Mouse (Mus musculus) lung, postnatal 14 days (tissue): ENCODE results near the gene Iqgap3.

ENCODE experiments used
- DNase-seq: peaks from one replicate; pipeline ENCODE4 v3.0.0; 2021

The Iqgap3 gene

GRCm38 (mm10) chr3:88152056-88152455 is 70.3 kb downstream of the Iqgap3 start:
- no peak for DNase-seq

- DNase-seq, result no peak
These were observed 71.7 kb downstream of the Iqgap3 start for GRCm38 (mm10) chr3:88153290-88154011.

DNA sequence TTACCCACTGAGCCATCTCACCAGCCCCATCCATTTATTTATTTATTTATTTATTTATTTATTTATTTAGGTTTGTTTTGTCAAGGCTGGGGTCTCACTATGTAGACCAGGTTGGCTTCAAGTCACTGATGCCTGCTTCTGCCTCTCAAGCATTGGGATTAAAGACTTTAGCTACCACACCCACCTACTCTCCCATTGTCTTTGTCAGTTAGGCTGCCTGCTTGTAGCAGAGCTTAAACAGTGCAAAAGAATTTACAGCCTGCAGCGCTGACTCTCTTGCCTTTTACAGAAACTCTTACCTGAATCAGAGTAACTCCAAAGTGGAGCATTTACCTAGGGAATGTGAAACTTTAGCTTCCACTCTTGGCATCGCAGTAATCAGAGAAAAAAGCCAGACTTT is 72.5 kb downstream of the Iqgap3 start:
- DNase-seq, result no peak

GRCm38 (mm10) chr3:88156817-88157216 is 75.0 kb downstream of the Iqgap3 start:
- DNase-seq, result no peak

DNA sequence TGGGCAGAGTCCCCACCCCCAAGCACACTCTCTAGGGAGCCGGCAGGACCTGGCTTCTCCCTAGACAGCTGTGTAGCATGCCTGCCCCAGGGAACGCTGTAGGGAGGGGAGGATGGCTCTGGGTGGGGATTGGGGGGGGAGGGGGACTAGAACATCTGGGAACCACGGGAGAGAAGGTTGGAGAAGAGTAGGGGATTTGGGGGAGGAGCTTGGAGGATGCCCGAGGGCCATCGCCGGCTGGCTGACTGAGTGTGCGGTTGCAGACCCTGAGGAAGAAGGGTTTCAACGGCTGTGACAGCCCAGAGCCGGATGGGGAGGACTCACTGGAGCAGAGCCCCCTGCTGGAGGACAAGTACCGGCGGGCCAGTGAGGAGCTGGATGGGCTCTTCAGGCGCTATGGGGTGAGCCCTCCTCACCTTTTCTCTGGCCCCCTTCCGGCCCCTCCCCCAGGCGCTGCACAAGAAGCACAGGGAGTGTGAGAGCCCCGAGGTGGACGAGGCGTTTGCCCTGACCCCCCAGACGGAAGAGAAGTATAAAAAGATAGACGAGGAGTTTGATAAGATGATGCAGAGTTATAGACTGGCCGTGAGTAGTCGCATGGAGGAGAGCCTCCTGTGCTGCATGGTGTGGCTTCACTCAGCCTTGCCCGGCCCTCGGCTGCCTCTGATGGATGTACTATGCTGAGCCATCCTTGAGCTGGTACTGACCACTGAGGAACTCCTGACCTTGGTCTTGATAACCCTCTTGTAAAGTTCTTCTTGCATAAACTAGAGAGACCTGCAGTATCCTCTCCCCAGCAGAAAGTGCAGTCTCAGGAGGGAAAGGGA is 76.2 kb downstream of the Iqgap3 start:
- peak; percentile 64 for DNase-seq

- no peak for DNase-seq
These were observed 77.2 kb downstream of the Iqgap3 start for GRCm38 (mm10) chr3:88158991-88159390.

DNA sequence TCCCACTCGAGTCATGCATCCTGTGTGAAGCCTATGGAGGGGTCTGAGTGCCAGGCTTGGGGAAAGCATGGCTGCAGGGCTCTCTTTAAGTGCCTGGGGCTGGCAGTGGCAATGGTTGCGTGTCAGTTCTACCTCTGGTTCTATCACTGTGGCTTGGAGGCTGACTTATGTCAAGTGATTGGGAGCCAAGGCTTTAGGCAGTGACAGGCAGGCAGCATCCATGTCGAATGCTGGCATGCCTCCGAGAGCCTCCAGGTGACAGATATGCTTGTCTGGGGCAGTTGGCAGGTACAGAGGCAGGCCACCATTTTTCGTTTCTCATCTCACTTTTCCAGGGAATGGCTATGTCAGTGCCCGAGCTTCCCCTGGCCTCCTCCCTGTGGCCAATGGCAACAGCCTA is 79.1 kb downstream of the Iqgap3 start:
- DNase-seq, result no peak

GRCm38 (mm10) chr3:88162259-88162658 is 80.5 kb downstream of the Iqgap3 start:
- DNase-seq, result no peak

DNA sequence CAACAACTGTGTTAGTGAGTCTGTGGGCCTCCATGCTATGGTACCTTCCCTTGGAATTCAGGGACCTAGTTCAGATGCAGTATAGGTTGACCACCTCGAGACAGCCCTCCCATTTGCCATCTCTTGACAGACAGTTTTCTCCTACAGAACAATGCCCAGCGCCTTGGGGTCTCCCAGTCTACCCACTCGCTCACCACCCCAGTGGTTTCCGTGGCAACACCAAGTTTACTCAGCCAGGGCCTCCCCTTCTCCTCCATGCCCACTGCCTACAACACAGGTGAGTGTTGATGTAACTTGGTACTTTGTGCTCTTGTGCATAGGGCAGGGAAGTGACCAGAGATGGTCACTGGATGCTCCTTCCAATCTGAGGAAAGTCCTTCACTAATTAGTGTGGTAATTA is 81.0 kb downstream of the Iqgap3 start:
- DNase-seq, result no peak

DNA sequence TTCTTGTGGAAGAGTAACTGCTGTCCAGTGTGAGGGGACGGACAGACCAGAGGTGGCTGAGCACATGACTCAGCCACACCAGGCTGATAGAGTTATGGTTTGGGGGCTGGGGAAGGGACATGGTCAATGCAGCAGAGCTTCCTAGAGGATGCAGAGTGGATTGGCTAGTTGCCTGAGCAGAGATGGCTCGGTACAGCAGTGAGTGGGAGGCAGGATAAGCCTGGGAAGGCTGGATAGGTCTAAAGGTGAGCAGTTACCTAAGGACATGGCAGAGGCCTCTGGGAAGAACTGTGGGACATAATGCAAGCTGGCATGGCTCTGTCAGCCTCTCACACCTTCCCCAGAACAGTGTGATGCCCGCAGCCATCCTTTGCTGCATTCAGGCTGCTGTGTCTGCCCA is 82.1 kb downstream of the Iqgap3 start:
- no peak for DNase-seq

DNA sequence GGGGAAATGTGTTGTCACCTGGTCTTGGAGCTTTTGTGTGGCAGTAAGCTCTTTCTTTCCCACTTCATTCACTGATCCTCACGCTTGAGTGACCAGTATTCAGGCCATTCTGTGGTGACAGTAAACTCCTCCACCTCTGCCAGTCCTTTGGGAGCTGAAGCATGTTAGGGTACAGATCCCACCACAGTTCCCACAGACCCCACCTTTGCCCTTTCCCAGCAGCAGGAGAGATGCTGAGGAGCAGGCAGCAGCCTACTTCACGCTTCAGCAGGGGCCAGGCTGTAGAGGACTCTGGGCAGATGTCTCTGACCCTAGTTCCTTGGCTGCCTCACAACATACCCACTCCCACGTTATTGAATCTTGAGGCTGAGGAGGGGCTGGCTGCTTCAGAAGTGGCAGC is 82.5 kb downstream of the Iqgap3 start:
- no peak for DNase-seq

DNA sequence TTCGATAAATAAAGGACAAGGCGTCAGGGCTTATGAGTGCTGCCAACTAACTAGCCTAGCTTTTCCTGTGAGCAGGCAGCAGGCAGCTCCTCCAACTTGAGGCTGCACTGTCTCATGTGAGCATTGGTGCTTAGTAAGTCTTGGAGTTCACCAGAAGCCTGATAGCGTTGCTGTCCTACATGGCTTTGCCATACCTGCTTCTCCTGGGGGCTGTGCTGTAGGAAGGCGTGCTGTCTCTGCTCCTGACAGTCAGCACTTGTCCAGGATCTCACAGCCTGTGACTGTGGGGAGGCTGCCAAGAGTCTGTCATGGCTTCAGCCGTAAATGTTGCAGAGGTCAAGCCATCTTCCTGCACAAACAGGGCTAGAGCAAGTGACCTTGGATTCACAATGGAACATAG is 84.3 kb downstream of the Iqgap3 start:
- no peak for DNase-seq

DNA sequence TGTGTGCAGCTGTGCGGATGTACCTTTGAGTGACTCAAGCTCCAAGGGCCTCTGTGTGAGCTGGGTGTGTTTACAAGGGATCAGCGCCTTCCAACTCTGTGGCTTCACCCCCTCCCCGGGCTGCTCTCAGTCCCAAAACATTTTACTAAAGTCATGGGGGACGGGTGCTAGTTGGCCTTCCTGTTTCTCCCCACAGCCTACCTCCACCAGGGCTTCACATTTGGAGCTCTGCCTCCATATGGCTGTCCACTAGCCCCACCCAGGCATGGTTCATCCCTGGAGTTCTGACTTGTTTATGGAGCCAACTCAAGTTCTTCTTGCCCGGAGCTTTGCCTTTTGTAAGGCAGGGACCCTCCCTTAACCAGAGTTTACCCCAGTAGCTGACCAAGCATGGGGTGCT is 88.6 kb downstream of the Iqgap3 start:
- no peak for DNase-seq
